Mouse (Mus musculus): ENCODE results near the gene Olfr773. TPM values are rescaled to one million over a fixed set of nuclear protein-coding genes. Genes with fewer than 3 reads are reported as not detected.

The Olfr773 gene
- not detected in 2 replicates for polyA plus RNA-seq (2012; rRNA removed; ENCODE audit: low replicate concordance)

GRCm38 (mm10) chr10:129187319-129187718, at the start of gene Olfr773:
Gene Olfr773, minus strand, starts transcription at chr10:129187419.

GRCm38 (mm10) chr10:129235904-129236303, 48.7 kb upstream of the Olfr773 start, which contains the start of gene Olfr774:
Gene Olfr774, plus strand, starts transcription at chr10:129236204.

GRCm38 (mm10) chr10:129177821-129178220, 9.4 kb downstream of the Olfr773 start, which contains the start of gene Olfr772:
Gene Olfr772, minus strand, starts transcription at chr10:129177921.

GRCm38 (mm10) chr10:129164651-129165050, 22.6 kb downstream of the Olfr773 start, which contains the start of gene Olfr771:
Gene Olfr771, minus strand, starts transcription at chr10:129164751.

GRCm38 (mm10) chr10:129138898-129139297, 48.3 kb downstream of the Olfr773 start, which contains the start of gene Olfr770:
Gene Olfr770, minus strand, starts transcription at chr10:129138998.

Other genes with a start within 250 kb of the Olfr773 start
- 35.7 and 44.8 TPM in 2 replicates for gene Mettl7b, start 226.4 kb downstream of the Olfr773 start, polyA plus RNA-seq (2012; rRNA removed; ENCODE audit: low replicate concordance)
- not detected in 2 replicates for gene Olfr9, start 198.0 kb downstream of the Olfr773 start, polyA plus RNA-seq (2012; rRNA removed; ENCODE audit: low replicate concordance)
- 0.04 TPM in 1 of 2 replicates, not detected in the other for gene Olfr763, start 176.6 kb downstream of the Olfr773 start, polyA plus RNA-seq (2012; rRNA removed; ENCODE audit: low replicate concordance)
- gene Olfr764-ps1, start 147.5 kb downstream of the Olfr773 start, polyA plus RNA-seq (2012; rRNA removed; ENCODE audit: low replicate concordance): not detected in 2 replicates
- not detected in 2 replicates for gene Olfr765, start 137.4 kb downstream of the Olfr773 start, polyA plus RNA-seq (2012; rRNA removed; ENCODE audit: low replicate concordance)
- gene Olfr766-ps1, start 118.4 kb downstream of the Olfr773 start, polyA plus RNA-seq (2012; rRNA removed; ENCODE audit: low replicate concordance): not detected in 2 replicates
- gene Olfr767, start 104.5 kb downstream of the Olfr773 start, polyA plus RNA-seq (2012; rRNA removed; ENCODE audit: low replicate concordance): not detected in 2 replicates
- gene Olfr768, start 88.0 kb downstream of the Olfr773 start, polyA plus RNA-seq (2012; rRNA removed; ENCODE audit: low replicate concordance): not detected in 2 replicates
- not detected in 2 replicates for gene Olfr769, start 69.6 kb downstream of the Olfr773 start, polyA plus RNA-seq (2012; rRNA removed; ENCODE audit: low replicate concordance)
- not detected in 2 replicates for gene Olfr770, start 48.4 kb downstream of the Olfr773 start, polyA plus RNA-seq (2012; rRNA removed; ENCODE audit: low replicate concordance)
- gene Olfr771, start 22.7 kb downstream of the Olfr773 start, polyA plus RNA-seq (2012; rRNA removed; ENCODE audit: low replicate concordance): not detected in 2 replicates
- gene Olfr772, start 9.5 kb downstream of the Olfr773 start, polyA plus RNA-seq (2012; rRNA removed; ENCODE audit: low replicate concordance): not detected in 2 replicates
- gene Olfr774, start 48.8 kb upstream of the Olfr773 start, polyA plus RNA-seq (2012; rRNA removed; ENCODE audit: low replicate concordance): not detected in 2 replicates
- not detected in 2 replicates for gene Olfr775, start 61.0 kb upstream of the Olfr773 start, polyA plus RNA-seq (2012; rRNA removed; ENCODE audit: low replicate concordance)
- gene Olfr776, start 71.7 kb upstream of the Olfr773 start, polyA plus RNA-seq (2012; rRNA removed; ENCODE audit: low replicate concordance): not detected in 2 replicates
- gene Olfr777, start 84.1 kb upstream of the Olfr773 start, polyA plus RNA-seq (2012; rRNA removed; ENCODE audit: low replicate concordance): not detected in 2 replicates
- gene Olfr780, start 130.7 kb upstream of the Olfr773 start, polyA plus RNA-seq (2012; rRNA removed; ENCODE audit: low replicate concordance): not detected in 2 replicates
- gene Olfr781, start 141.4 kb upstream of the Olfr773 start, polyA plus RNA-seq (2012; rRNA removed; ENCODE audit: low replicate concordance): not detected in 2 replicates
- gene Olfr782, start 161.4 kb upstream of the Olfr773 start, polyA plus RNA-seq (2012; rRNA removed; ENCODE audit: low replicate concordance): not detected in 2 replicates
- not detected in 2 replicates for gene Olfr784, start 196.7 kb upstream of the Olfr773 start, polyA plus RNA-seq (2012; rRNA removed; ENCODE audit: low replicate concordance)
- gene Olfr785, start 218.0 kb upstream of the Olfr773 start, polyA plus RNA-seq (2012; rRNA removed; ENCODE audit: low replicate concordance): not detected in 2 replicates
- gene Olfr786, start 239.9 kb upstream of the Olfr773 start, polyA plus RNA-seq (2012; rRNA removed; ENCODE audit: low replicate concordance): not detected in 2 replicates